Mouse (Mus musculus) liver, adult 2 months (tissue): ENCODE data around the gene Ddx41. TPM values are rescaled to one million over a fixed set of nuclear protein-coding genes. Genes with fewer than 3 reads are reported as not detected.

ENCODE experiments used
- DNase-seq: peaks from one replicate; pipeline ENCODE4 v3.0.0-alpha.2; 2011; ENCODE audit warnings: low read depth, low spot score; ENCODE audit errors: extremely low read depth
- H3K27ac ChIP-seq: fragments of 200-500 bp; replicated peaks from 2 replicates; pipeline ENCODE4 v1.5.1; 2012; ENCODE audit warnings: low read depth, mild to moderate bottlenecking, control low read depth, inconsistent platforms, low read length; ENCODE audit not compliant: insufficient read depth
- H3K27me3 ChIP-seq: fragments of 200-500 bp; 2 replicates; pipeline ENCODE4 v1.6.1; 2012; ENCODE audit warnings: mild to moderate bottlenecking, moderate library complexity, low read length, inconsistent platforms; ENCODE audit not compliant: control insufficient read depth, insufficient read depth
- H3K36me3 ChIP-seq: fragments of 200-500 bp; 2 replicates; pipeline ENCODE4 v1.6.1; 2012; ENCODE audit warnings: low read length, inconsistent platforms; ENCODE audit not compliant: control insufficient read depth, insufficient read depth
- H3K4me1 ChIP-seq: fragments of 200-500 bp; 2 replicates; pipeline ENCODE4 v1.6.1; 2011; ENCODE audit warnings: low read length; ENCODE audit not compliant: control insufficient read depth, insufficient read depth
- H3K4me3 ChIP-seq: fragments of 200-500 bp; 2 replicates; pipeline ENCODE4 v1.5.1; 2011; ENCODE audit warnings: low read depth, mild to moderate bottlenecking, control low read depth, low read length, moderate library complexity; ENCODE audit not compliant: insufficient read depth
- H3K79me2 ChIP-seq: fragments of 200-500 bp; 2 replicates; pipeline ENCODE4 v1.6.1; 2012; ENCODE audit warnings: inconsistent platforms, mild to moderate bottlenecking, low read length, moderate library complexity; ENCODE audit not compliant: control insufficient read depth, insufficient read depth
- H3K9ac ChIP-seq: fragments of 200-500 bp; 2 replicates; pipeline ENCODE4 v1.6.1; 2012; ENCODE audit warnings: low read depth, mild to moderate bottlenecking, control low read depth, inconsistent platforms, low read length
- CTCF ChIP-seq: fragments of 200-500 bp; IDR thresholded peaks from 2 replicates; pipeline ENCODE4 v1.5.1; 2011; ENCODE audit warnings: low read depth, low read length, control low read depth
- POLR2A ChIP-seq: fragments of 200-500 bp; IDR thresholded peaks from 2 replicates; pipeline ENCODE4 v1.6.1; 2011; ENCODE audit warnings: low read length, control low read depth; ENCODE audit not compliant: insufficient read depth; ENCODE audit errors: extremely low read depth
- WGBS: fragments of 180-500 bp; shearing (Covaris S2); methylation state at CpG from one replicate; pipeline ENCODE4 v1.1.7; 2018; 5-methylcytosine and 5-hydroxymethylcytosine counted together
- polyA plus RNA-seq: library from polyadenylated mRNA; depleted of rRNA; stranded (reverse); fragments of >200 nt; gene quantifications from 2 replicates; pipeline ENCODE4 v1.2.3, GENCODE M21; 2012
- total RNA-seq: library from RNA; depleted of rRNA; stranded (reverse); fragments of >200 nt; gene quantifications from 2 replicates; pipeline ENCODE4 v1.2.3, GENCODE M21; 2014

The Ddx41 gene
- total and polyA plus RNA-seq, 2 experiments: 30.1 to 38.8 TPM

- H3K36me3 ChIP-seq: no peaks in the 10 kb centered on the region
- no peaks in the 10 kb centered on the region for H3K79me2 ChIP-seq
- H3K27me3 ChIP-seq: no peaks in the 10 kb centered on the region
- H3K4me1 ChIP-seq: peaks cover 3% of the 10 kb centered on the region
- no peak for TF ChIP-seq POLR2A
- peak; percentile 96 for TF ChIP-seq CTCF
- H3K27ac ChIP-seq: no peak overlapping the region
- H3K4me3 ChIP-seq: no peak overlapping the region
- no peak overlapping the region for H3K9ac ChIP-seq
- DNase-seq: peak; percentile 63
- WGBS: 5% methylated on average over 5 of the region's 5 CpGs
These were observed 19.5 kb downstream of the Ddx41 start for GRCm38 (mm10) chr13:55516955-55517354.

- Histone ChIP-seq H3K9ac (no peak overlapping the region), H3K4me3 (no peak overlapping the region), H3K27ac (no peak overlapping the region), H3K4me1 (peaks cover 13% of the 10 kb centered on the region), H3K27me3 (no peaks in the 10 kb centered on the region), H3K79me2 (no peaks in the 10 kb centered on the region), H3K36me3 (no peaks in the 10 kb centered on the region)
- 49% methylated on average over 9 of the region's 9 CpGs for WGBS
- DNase-seq: no peak
- TF ChIP-seq CTCF: no peak
- TF ChIP-seq POLR2A: no peak
These were observed 22.6 kb downstream of the Ddx41 start for GRCm38 (mm10) chr13:55513828-55514227.

- Histone ChIP-seq H3K9ac (peak within 1 kb of the TSS; percentile 92), H3K36me3 (no peaks in the 10 kb centered on the region), H3K27me3 (no peaks in the 10 kb centered on the region), H3K4me3 (peak within 1 kb of the TSS; percentile 91), H3K27ac (peak within 1 kb of the TSS; percentile 69), H3K4me1 (peaks cover 13% of the 10 kb centered on the region), H3K79me2 (no peaks in the 10 kb centered on the region)
- TF ChIP-seq POLR2A: peak; percentile 97
- peak; percentile 86 for TF ChIP-seq CTCF
- under 1% methylated on average over 55 of the region's 55 CpGs for WGBS
- DNase-seq: peak; percentile 59
These were observed 23.2 kb downstream of the Ddx41 start, which contains the start of gene Pdlim7 for GRCm38 (mm10) chr13:55513111-55513748. Gene Pdlim7 (minus strand): TSS chr13:55513676.

GRCm38 (mm10) chr13:55512379-55513031 is 24.0 kb downstream of the Ddx41 start:
- peak; percentile 78 for DNase-seq
- Histone ChIP-seq H3K9ac (peak overlapping the region; percentile 92), H3K27ac (peak overlapping the region; percentile 2; the same call in 1 of the 2 replicates), H3K4me1 (peaks cover 13% of the 10 kb centered on the region), H3K27me3 (no peaks in the 10 kb centered on the region), H3K4me3 (peak overlapping the region; percentile 91), H3K36me3 (no peaks in the 10 kb centered on the region), H3K79me2 (no peaks in the 10 kb centered on the region)
- WGBS: 2% methylated on average over 25 of the region's 25 CpGs
- TF ChIP-seq CTCF (no peak), POLR2A (no peak)

GRCm38 (mm10) chr13:55511492-55511861 is 25.0 kb downstream of the Ddx41 start:
- H3K27me3 ChIP-seq: no peaks in the 10 kb centered on the region
- H3K27ac ChIP-seq: peak overlapping the region; percentile 28
- H3K4me1 ChIP-seq: peaks cover 13% of the 10 kb centered on the region
- peak; percentile 80 for DNase-seq
- H3K36me3 ChIP-seq: no peaks in the 10 kb centered on the region
- no peak for TF ChIP-seq CTCF
- no peak for TF ChIP-seq POLR2A
- no peaks in the 10 kb centered on the region for H3K79me2 ChIP-seq
- H3K9ac ChIP-seq: no peak overlapping the region
- H3K4me3 ChIP-seq: no peak overlapping the region
- 28% methylated on average over 5 of the region's 5 CpGs for WGBS
